Mouse (Mus musculus) erythroblast, embryonic 14.5 days (primary cell): Measurements from ENCODE around the gene Slfn4.

Experiments
- GATA1 ChIP-seq: IDR thresholded peaks from 2 replicates; pipeline ENCODE4 v1.6.1; 2012; ENCODE audit warnings: low read length, inconsistent platforms, mixed read lengths
- TAL1 ChIP-seq: IDR thresholded peaks from 3 replicates; pipeline ENCODE4 v1.6.1; 2012; ENCODE audit warnings: low read length, inconsistent platforms, mixed read lengths

DNA sequence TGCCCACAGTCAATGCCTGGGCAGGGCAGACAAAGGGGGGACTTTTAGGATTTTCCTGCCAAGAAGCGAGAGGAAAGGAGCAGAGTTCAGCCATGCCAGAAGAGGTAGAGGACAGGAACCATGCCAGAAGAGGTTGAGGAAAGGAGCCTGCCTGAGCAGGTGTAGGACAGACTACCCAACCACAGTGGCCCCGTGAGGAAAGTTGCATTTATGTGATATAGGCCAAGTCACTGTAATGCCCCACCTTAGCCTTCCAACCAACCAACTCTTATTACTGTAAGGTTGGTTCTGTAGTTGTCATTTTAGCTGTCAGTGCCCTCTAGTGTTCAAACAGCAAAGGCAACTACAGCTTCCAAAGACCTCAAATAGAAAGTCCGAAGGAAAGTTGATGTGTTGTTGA, 17.0 kb downstream of the Slfn4 start:
- TF ChIP-seq GATA1 (no peak), TAL1 (no peak)
